Mouse (Mus musculus) fat pad, adult 2 months (tissue): ENCODE results near the gene Gm973.

Source experiments
- DNase-seq: peaks from one replicate; pipeline ENCODE4 v3.0.0-alpha.2; 2011; ENCODE audit warnings: low read depth, low spot score; ENCODE audit errors: extremely low read depth

Gm973 gene

DNA sequence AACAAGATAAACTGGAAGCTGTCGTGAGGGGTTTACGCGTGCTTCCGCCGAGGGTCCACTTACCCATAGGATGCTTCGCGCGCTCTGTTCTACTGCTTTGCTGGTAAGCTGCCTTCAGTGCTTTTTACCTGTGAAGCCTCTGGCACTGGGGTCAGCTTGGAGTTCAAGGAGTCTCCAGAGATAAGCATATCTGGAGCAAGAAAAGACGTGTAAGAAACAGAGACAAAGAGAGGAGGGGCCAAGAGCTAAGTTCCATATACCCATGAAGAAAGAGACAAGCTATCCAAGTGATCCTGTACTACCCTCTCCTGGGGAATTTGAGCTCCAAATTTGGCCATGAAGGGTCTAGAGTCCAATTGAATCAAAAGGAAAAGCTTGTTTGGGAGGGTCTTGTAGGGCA is 24.5 kb upstream of the Gm973 start:
- DNase-seq: no peak

DNA sequence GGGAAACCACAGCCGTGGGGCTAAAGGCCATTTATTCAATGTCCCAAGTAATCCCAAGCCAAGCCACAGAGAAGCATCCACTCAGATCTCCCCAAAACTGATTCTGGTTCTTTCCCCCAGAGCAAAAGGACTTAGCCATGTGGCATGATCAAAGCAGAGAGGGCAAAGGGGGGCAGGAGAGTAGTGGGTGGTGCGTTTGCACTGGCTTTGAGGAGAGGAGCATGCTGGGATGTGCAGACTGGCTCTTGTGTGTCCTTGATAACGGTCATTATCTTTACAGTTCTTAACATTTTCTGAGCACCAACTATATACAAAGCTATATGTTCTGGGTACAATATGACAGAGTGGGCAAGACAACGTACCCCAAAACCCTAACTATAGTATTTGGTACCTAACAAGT is 23.6 kb upstream of the Gm973 start:
- DNase-seq: no peak

DNA sequence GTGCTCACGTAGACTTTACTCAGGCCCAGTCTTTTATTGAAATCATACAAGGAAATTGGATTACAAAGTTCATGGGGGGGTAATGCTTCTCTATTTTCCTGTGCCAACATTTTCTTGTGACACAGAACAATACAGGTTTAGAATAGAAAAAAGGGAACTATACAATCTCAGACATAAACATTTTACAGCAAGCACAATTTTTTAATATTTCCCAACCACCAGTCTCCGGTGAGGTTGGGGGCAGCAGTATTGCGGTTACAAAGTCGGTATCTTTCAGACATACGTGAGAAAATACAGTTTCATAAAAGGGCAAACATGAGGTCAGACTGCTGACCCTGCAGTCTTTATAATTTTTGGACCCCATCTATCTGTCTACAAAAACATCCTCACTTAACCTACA is 20.1 kb upstream of the Gm973 start:
- no peak for DNase-seq

DNA sequence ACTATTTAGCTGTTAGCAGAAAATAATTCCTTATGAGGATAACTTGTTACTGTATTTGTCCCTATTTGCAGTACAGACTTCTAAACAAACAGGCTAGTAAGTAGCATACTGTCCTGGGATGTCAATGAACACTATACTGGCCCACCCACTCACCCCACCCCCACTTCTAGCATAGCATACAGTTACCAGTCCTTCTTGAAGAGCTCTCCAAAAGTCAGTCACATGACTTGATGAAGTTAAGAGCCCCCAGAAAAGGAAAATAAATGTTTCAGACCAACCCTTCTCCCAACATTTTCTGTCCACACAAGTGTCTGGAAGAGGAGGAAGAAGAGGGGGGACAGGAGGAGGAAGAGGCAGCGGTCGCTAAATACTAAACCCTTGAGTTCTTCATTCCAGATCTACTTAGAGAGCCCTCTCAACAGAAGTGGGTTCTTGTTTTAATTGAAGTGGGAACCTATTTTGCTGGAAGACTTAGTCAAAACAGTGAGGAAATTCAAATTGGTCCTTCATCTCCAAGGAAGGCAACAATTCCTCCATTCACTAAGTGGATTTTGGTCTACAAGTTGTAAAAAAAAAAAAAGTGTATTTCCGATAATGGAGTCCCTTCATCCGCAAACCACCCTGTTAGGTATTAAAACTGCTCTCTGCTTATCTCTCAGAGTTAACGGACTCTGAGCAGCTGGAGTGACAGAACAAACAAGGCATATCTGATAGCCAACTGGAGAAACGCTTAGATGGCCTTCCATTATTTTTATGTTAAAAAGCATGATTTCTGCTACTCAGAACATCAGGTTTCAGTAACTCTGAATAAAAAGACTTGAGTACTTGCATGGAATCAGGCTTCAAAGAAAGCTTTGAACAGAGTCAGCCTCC is 18.1 kb upstream of the Gm973 start:
- DNase-seq: no peak

DNA sequence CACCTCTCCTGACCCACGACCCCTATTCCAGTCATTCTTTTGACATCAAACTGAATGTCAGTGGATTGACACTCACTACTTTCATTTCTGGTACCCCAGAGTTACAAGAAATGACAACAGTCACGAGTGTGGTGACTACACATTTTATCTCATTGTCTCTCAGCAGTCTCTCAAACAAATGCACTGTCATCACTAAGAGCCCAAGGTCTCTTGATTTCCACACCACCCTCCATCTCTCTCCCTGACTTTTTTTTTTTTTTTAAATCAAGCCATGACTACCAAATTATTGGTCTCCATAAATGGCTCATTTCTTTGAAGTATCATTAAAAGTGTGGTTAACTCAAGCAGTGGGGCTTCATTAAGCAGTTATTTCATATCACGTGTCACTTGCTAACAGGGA is 16.7 kb upstream of the Gm973 start:
- DNase-seq: no peak

DNA sequence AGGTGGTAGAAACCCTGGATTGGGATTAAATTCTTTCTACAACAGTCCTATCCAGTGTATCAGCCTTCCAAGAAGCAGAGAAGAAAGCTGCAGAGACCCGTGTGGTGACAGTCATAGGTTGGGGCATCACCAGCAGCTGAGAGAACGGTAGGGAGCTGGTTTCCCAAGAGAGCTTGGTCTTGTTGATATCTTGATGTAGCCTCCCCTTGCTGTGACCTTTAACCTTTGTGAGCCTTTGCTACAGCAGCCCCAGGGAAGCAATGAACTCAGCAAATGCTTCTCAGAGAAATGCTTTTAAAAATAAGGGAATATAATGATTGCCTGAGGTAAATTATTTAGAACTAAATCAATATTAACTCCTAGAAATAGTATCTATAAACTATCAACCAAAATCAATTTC is 13.7 kb upstream of the Gm973 start:
- DNase-seq: no peak

DNA sequence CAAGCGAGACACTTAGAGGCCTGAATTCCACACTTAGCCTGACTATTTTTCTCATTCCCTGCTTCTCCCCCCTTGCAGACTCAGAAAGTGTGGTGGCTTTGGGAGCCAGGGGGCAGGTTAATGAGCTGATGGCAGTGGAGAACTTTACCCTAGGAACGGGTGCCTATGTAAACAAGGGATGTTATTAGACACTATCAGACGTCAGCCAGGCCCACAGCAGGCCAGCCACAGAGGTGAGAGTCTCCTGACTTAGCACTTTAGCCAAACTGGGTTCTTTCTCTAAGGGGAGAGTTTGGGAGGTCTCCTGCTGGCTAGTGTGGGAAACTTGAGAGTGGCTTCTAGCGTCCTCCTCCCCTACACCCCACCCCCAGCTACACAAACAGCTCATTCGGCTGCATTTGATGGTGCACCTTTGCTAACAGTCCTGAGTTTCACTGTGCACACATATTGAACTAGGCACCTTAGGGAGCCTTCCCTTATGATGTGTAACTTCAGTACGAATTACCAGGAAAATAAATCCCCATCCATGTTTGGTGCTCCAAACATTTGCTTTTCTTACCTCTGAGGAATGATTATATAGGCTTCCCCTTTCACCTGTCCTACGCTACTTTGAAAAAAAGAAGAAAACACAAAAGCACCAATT is 12.3 kb upstream of the Gm973 start:
- DNase-seq: no peak

DNA sequence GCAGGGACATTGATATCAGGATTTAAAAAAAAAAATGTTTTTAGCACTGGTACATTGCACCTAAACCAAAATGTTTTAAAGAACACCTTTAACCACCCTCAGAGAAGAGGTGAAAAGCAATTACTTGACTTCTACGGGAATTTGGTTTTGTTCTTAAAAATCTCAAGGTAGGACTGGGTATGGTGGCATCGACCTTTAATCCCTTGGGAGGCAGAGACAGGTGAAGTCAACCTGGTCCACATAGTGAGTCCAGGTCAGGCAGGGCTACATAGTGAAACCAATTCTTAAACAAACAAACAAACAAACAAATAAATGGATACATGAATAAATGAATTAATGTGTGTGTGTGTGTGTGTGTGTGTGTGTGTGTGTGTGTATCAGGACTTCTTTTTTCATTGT is 11.8 kb upstream of the Gm973 start:
- DNase-seq: no peak

DNA sequence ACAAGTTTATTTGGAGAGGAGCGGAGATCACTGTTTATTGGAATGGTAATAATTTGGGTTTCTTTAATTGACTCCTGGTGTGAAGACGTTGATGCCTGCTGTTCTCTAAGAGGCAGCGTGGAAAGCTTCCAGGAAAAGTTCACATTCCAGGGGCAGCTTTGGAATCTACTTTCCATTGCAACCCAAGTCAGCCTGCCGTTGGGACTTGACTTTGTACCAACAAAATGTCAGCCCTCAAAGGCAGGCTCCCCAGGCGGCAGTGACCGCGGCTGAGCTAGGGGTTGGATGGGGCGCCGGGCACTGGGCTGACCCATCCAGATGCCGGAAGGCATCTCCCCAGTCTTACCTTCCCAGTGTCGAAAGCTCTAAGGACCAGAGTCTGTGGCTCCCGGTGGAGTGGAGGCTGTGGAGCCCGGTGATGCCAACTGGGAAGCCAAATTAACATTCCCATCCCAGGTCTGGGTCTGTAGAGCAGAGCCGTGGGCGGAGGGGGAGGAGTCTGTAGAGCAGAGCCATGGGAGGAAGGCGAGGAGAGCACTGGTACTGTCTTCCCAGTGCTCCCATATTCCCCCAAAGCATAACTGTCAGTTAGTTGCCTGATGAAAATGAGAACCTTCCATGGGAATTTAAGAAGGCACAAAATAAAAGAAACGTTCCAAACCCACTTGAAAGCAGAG is 7.5 kb upstream of the Gm973 start:
- no peak for DNase-seq

DNA sequence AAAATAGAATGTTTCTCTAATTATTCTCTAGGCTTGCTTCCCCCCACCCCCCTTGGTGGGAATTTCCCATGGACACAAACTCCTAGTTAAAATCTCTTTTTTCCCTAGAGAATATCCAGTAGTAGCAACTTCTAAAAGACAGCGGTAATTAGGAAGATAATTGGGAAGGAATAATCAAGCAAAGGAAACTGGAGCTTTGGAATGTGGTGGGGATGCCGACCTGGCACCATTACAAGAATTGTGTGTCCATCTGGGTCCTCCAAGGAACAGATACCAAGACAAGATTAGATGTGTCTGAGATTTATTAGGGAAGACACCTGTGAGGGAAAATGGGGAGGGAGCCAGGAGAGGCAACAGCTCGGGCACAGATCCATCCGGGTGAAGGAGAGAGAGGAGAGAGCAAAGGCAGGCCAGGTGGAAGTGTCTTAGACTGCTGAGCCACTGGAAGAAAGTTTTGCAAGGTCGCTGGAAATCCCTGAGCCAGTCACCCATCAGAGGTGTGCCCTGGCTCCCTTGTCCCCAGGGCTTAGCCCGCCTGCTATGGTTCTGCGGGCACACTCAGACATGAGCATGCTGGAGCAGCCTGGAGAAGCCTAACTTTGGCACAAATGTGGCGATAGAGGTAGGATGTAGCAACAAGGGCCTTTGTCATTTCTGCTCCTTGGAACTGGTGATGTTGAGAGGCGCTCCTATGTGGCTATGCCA is 4.3 kb upstream of the Gm973 start:
- peak; percentile 84 for DNase-seq

DNA sequence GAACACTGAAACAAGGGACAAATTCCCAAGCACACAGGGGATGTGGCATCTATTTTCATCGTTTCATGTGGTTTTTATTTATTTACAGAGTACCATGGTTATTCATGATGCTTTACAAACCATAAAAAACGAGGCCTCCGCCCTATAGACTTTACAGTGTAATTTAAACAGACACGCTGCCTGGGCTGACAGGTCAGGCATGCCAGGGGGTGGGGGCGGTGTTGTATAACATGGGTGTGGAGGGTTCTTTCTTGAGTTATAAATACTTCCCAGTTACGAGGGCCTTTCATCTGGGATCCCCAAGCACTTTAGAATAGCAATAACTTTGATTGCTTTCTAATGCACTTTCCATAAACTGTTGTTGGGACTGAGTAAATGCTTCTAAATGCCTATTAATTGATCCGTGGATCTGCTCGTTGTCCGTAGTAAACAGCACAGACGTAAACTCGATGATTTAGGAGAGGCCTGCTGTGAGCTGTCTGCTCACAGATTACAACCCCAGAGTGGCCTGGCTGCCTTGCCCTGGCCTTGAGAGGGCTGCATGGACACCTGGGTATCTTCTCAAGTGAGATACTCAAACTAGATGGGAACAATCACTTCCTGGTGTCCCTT is 4.3 kb downstream of the Gm973 start:
- no peak for DNase-seq

DNA sequence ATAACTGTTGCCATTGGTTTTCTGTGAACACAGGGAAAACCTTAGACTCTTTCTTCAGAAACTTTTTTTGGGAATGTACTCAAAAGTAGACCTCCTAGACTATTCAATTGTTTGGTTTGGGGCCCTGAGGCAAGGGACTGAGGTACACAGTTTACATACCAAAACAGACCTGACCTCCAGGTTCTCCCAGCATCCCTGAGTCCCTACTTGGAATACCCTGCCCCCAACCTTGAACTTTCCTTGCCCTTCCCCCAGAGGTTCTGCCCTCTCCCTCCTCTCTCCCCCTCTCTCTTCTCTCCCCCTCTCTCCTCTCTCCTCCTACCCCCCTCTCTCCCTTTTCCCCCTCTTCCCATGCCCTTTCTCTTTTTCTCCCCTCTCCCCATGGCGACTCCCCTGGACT is 6.4 kb downstream of the Gm973 start:
- no peak for DNase-seq

DNA sequence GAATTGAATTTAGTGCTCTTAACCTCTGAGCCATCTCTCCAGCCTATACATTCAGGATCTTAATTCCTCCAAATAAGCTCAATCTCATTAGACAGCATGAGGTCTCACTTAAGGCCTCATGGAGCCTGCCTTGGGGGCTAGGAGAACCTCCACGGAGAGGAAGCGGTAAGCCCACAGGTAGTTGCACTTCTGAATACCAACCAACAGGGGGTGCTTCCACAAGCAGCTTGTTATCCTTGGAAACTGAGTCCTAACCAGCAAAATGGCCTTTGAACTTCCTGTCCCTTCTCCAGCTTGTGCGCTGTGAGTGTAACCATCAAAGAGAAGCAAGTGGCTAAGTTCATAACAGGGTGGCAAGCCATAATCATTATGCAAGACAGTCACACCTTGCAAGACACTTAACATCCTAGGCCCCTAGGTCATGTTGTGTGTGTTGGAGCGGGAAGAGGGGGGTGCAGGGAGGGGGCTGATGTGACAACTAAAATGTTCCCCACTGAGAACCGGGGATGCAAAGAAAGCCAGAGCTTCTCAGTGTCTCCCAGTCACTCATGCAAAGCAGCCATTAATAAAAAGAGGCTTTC is 7.4 kb downstream of the Gm973 start:
- DNase-seq: no peak

DNA sequence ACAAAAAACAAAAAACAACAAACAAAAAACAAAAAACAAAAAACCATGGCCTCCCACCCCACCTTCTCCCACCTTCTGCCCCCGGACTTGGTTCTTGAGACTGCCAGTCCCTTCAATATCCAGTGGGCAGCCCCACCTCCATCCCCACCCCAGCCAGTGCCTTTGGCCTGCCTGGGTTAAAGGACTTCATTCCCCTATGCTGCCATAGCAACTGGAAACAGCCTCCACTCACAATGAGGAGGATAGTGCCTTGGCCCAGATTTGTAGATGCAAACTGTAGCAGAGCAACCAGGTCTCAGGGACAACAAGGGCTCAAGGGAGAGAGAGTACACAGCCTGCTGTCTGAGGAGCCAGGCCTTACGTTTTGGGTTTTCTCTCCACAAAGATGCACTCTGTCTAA is 8.0 kb downstream of the Gm973 start:
- no peak for DNase-seq

DNA sequence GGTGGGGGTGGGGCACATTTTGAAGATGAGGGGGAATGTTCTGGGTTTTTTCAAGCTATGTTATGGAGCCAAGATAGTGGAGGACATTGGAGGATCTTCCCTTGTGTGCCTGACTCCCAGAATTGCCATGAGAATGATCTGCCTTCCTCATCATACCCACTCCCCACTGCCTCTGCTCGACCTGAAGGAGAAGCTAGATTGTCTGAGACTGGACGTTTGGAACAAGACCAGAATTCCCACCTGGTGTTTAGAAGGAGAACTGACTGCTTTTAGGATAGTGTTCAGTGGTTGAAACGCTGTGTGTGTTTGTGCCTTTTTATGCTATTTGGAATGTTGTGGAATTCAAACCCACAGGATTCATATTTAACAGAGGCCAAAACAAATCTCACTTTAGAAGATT is 8.7 kb downstream of the Gm973 start:
- DNase-seq: no peak

DNA sequence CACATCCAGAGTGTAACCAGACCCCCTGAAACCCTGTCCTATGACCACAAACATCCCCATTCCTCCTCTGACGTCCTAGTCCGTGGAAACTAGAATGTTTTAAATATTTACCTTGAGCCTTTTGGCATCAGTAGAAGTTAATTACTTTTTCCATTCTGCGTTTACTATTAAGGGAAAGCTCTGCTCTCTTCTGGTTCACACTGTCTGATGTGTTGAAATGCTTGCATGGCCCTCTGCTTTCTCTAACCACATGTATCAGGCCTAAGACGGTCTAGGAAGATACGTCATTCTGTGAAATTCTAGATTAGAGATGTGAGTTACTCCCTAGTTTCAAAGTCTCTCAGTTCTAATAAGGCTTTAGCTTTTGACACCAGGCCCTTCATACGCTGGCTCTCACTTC is 11.2 kb downstream of the Gm973 start:
- DNase-seq: no peak

DNA sequence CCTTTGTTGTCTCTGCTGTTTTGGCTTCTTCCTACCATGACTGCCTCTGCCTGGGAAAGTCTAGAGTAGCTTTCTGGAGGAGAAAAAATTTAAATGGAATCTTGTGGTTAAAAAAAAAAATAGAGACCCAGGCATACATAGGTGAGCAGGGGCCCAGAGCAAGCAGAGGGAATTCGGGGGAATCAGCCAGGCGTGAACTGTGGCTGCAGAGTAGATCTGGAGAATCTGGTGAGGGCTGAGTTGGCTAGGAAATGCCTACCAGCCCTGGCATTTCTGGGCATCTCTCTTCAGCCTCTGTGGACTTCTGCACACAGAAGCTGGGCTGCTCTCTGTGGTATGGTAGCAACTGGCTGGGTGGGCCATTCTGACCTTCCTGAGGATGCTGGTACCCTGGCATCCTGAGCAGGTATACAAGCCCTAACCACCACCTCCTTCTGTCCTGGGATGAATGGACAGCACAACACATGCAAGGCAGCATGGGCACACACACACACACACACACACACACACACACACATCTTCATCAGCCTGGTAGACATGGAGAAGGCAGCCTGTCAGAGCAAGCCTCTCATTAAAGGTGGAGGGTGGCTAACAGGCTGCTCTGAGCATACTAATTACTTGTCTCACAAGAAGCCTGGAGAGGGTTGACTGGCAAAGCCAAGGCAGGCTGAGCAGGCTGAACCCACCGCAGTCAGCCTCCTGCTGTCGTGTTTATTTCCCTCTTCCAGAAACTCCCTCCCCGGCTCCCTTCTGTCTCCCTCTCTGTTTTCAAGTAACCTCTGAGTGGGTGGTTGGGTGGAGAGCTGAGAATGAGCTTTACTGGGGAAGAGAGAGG is 19.1 kb downstream of the Gm973 start:
- DNase-seq: no peak

DNA sequence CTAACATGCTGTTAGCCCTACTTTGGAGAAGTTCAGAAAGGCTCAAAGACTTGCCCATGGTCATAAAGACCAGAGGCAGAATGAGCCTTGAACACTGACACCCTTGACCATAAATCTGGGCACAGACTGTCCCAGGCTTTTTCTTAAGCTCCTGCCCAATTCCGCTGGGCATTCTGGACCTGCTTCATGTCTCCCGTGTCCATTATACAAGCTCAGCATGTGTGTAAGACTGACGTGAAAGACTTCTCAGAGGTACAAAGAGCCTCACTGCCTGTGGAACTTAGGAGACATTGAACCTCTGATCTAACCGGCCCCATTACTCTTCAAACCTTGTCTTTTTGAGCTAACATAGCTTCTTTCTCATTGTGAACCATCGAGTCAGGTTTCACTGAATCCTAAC is 22.3 kb downstream of the Gm973 start:
- no peak for DNase-seq

DNA sequence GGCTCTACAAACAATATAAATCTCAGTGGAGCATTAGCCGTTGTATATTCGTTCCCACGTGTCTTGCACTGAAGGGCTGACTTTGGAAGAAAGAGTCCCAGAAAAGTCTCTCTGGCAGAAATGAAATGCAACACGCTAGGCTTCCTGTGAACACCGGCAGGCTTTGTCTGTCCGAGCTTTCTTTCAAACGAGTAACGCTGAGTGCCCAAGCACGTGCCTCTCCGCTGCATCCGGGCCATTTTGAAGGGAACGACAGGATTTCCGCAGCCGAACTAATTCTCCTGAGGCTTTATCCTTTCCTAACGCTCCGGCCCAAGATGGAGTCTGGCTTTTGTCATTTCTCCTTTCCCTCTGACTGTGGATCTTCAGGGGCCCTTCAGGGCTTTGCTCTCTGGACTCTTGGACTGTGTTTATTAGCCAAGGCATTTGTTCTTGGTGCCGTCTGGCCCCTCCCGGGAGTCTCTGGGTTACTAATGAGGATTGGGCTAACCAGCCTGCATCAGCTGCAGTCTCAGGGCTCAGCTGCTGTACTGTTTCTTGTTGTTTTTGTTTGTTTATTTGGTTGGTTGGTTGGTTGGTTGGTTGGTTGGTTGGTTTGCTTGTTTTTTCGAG is 24.6 kb downstream of the Gm973 start:
- no peak for DNase-seq
